Mouse (Mus musculus) B cell, adult 2 months (primary cell): ENCODE measurements at regions not wholly inside any gene's neighbourhood (a gene's known extent, or its start where the extent isn't known, plus 50 kb on each side); places are given as distances from the start of the nearest gene placed in this dataset.
A peak's percentile ranks its signal among the peaks of the same experiment; 100 is the strongest.

Source experiments
- DNase-seq, 2 experiments: peaks; one replicate each; pipeline ENCODE4 v3.0.0; 2022

DNA sequence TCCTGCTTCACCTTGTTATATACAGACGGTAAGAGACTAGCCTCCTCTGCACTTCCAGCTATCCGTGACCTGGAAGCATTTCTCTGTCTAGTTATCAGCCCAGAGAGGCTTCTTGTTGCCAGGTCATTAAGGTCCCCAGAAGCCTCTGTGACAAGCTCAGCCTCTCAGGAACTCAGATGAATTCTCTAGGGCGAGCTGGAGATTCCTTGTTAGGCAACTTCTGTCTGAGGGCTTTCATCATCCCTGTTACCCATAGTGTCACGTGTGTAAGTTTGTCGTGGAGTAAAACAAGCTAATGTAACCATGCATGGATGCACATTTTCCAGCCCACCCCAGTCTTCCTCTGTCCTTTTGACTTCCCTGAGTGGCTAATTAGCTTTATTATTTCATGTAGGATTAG lies 126.3 kb upstream of the Ednra start:
- no peak for DNase-seq

DNA sequence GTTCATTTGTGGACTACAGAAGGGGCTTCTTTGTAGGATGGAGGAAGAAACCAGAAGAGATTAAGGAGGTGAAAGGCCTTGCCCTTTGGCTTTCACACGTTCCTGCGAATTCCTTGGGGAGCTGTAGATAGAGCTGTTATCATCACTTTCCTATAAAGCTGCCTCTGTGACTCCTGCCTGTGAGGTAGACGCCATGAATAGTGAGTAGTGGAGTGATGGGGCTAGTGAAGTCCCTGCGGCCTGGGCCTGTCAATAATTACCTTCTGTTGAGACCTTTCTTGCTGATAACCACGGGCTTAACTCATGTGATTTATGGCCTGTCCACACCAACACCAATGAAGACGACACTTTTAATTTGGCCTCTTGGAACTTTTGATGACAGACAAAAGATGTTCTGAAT lies 146.0 kb upstream of the Ednra start:
- no peak for DNase-seq

DNA sequence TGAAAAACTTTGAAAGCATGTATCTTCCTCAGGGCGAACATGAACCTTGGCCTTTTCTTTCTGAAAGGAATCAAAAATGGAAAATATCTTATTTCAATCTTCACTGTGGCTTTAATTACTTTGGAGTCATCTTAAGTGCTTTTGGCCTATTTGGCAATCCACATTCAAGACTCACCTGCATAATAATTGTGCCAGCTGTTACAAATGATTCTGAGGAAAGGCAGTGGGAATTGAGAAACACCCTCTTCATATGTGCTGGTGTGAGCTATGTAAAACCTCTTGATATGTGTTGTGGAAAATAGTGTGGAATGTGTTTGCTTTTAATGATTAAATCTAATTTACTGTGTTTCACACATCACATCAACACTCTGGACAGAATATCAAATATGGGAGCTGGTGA lies 148.5 kb upstream of the Ednra start:
- DNase-seq, result no peak

DNA sequence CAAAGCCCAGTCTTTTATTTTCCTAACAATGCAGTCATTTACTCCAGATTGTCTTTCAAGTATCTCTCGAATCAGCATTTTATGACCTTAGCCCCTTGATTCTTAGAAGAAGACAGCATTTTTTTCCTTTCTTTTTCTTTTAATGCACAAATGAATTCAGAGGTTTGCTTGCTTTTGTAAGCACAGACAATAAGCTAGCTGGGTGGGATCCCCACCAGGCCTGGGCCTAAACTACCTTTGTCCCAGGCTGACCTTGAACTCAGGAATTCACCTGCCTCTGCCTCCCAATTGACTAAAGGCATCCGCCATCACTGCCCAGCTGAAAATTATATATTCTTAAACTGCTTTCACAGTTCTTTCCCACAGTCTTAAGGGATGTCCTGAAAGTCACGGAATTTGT lies 195.5 kb upstream of the Ednra start:
- DNase-seq, result no peak

DNA sequence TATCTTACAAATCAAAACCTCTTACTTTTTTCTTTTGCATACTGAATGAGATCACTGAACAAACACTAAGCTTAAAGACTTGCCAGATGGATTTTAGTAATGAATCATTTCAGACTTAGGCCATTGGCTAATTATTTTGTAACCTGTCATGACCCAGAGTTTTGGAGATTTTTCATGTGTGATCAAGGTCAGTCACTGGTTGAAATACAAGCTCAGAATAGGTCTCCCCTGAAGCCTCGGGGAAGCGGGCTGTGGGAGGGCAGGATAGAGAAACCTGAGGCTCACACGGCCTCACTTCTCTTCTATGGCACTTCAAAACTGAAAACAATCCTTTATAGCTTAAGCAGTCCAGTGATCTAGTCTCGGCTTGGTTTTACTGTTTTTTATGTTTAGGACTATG lies 197.6 kb upstream of the Ednra start:
- DNase-seq, result no peak

DNA sequence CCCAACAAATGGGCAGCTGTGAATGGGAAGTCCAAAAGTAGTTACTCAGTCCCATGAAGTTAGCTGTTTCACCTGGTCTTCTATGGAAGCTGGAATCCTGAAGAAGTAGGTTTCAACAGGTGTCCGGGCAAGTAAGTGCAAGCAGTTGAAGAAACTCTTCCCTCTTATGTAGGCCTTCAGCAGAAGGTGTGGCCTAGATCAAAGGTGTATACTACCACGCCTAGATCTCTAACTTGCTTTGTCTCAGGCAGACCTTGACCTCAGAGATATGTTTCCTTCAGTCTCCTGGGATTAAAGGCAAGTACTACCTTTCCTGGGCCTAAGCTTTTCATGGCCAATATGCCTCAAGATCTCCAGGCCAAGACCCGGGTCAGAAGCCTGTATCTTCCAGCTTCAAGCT lies 223.4 kb upstream of the Ednra start:
- no peak for DNase-seq

DNA sequence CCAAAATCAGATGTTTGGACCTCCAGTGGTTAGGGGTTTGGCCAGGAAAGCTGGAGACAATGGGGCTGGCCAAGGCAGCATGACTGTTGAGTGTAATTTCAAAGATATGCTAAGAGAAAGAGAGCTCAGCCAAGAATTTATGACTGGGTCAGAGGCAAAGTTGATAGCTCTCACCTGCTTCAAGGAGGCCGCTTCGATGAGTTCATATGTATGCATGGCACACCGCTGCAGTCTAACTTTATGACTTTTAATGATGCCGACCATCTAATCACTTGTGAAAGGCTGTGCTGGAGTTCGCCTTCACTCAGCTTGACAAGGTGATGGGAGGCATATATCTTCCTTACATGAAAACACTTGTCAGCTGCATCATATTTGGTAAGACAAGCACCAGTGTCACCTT lies 225.4 kb upstream of the Ednra start:
- DNase-seq, result no peak

DNA sequence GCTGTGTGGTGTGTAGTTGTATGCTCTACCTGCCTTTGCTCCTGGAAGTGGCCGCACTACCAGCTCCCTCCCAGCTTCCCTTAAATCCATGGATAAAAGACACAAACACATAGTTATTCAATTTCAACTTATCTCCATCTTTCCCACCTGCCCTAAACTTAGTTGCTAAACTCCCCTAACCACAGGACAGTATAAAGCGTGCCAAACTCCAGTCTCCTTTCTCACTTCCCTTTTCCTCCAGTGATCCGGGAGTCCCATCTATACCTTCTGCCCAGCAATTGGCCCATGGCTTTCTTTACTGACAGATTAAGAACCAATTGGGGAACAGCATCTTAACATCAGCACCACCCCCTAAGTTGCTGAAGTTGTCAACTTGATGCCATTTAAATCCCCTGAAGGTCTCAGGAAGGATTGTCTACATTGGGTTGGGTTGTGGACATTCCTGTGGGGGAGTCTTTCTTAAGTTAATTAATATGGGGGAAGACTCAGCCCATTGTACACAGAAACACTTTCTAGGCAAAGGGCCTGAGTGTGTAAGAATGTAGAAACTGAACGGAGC lies 234.6 kb upstream of the Ednra start:
- DNase-seq, result no peak

DNA sequence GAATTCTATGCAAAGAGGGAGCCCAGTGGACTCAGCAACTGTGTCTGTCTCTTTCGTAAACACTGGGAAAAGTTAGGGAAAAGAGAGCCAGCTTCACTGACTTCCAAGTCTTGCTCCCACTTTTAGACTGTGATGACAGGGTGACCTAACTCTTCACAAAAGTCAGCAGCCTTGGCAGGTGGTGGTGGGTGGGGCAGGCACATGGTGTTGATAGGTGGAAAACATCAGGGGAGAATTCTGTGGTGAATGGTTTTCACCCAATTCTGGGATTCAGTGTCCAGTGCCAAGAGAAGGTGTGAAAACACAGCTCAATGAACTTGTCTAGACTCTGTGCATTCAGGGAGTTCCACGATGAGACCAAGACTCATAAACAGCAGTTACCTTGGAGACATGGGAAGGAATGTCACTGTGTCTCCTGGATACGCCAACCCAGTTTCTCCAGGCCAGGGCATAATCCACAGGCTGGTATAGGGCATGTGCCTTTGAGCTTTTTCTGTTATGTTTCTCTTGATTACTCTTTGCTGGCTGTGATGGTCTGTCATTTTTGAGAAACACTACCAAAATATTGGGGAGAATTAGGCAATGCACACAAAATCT lies 238.9 kb upstream of the Ednra start:
- no peak for DNase-seq

DNA sequence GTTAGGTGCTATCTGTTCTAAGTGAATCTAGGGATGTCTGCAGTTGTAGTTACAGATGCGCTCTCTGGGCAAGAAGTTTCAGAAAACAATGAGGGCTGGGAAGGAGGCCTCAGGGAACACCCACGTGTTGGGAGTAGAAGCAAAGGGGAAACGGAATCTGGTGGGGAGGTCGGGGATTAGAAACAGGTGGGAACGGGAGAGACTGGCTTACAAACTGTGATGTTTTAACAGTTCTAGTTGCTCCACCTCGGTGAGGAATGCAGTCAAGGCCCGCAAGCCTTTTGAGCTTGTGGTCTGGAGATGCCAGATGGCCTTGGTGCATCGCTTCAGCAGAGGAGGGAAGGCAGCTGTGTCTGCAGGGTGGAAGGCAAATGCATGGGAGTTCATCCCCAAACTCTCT lies 242.7 kb upstream of the Ttc29 start:
- no peak for DNase-seq

DNA sequence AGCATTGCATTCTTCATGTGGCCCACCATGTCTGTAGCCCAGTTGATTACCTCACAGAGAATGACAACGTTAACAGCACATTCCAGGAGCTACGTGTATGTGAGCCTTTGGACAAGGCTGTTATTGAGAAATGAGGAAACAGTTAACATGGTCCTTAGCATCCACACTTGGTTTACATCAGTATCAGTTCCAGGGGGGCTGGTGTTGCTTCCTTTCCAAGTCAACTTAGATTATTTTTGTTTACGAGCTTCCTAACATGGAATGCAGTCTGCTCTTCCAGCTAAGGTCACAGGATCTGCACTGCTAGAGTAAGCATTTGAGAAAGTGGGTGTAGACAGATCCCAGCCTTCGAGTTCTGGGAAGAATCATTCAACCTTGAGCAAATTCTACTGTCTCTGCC lies 239.4 kb upstream of the Ttc29 start:
- no peak for DNase-seq

DNA sequence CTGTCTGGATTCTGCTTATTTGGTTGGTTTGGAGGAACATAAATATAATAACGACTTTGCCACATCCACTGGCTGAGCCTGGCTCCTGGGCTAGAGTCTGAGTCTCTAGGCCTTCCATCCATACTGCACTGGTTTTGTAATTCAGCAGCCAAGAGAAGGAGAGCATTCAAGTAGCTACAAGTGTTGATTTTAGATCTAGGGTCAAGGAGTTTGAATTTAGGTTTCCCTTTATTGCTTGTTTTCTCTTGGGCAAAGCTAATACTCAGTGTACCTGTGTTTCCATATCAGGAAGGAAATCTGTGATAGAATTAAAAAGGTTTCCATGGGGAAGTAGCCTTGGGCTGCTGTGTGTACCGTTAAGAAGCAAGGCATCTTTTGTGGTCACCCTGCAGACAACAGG lies 234.0 kb upstream of the Ttc29 start:
- no peak for DNase-seq

DNA sequence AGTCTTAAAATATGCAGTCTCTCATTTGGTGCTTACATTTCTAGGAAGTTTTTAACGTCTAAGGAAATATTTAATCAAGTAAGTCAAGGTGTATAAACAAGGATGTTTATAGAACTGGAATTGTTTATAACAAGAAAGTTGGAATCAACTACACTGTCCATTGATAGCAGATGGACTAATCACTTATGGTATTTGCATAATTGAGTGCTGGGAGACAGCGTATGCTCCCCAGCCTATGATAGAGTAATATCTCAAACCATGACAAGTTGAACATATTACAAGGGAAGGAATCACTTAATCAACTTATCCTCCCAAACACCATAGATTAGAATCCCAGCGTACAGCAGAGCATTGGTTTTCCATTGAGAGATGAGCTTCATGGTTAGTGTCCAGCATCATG lies 232.4 kb upstream of the Ttc29 start:
- DNase-seq, result no peak

DNA sequence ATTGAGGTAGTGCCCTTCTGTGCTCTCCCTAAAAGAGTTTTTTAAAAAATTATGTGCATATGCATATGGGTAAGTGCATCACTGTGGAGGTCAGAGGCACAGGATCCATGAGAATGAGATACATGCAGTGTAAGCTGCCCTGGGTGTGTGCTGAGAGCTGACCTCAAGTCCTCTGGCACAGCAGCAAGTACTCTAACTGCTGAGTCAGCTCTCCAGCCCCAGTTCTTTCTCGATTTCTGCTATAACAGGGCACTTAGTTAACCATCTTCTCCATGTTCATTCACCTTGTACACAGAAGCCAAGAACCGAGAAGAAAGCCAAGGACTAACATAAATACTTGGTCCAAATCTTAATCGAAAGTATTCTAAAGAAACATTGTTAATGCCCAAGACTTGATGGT lies 231.1 kb upstream of the Ttc29 start:
- DNase-seq, result no peak

DNA sequence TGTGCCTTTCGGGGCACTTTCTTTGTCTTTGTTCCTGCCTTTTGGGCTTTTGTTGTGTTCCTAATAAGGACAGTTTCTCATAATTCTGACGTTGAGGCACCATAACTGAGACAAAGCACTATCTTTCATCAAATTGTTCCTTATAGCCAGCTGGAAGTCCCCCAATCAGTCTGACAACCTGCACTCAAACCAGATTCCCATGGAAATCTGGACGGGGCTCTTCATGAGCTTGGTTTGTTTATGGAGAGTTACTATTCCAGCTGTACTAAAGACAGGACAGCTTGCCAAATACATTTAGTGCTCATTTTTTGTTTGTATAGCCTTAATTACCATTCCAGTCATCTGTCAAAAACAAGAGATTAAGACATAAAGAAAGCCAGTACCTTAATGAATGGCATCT lies 229.6 kb upstream of the Ttc29 start:
- no peak for DNase-seq

DNA sequence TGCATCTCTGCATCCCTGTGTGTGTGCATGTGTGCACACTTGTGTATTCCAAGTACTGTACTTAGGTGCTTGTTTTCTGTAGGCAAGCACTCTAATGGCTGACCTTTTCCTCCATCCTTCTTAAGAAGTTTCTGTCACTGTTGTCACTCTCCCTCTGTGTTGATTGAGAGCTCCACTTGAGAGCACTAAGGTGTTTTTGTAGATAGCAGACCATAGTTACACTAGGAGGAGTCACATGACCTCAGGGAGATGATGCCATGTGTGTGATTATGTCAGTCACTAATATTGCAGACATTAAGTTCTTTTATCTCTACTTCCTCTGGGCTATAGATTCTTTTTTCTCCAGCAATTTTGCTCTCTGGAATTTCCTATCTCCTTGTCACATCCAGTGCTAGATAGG lies 225.9 kb upstream of the Ttc29 start:
- DNase-seq, result no peak

DNA sequence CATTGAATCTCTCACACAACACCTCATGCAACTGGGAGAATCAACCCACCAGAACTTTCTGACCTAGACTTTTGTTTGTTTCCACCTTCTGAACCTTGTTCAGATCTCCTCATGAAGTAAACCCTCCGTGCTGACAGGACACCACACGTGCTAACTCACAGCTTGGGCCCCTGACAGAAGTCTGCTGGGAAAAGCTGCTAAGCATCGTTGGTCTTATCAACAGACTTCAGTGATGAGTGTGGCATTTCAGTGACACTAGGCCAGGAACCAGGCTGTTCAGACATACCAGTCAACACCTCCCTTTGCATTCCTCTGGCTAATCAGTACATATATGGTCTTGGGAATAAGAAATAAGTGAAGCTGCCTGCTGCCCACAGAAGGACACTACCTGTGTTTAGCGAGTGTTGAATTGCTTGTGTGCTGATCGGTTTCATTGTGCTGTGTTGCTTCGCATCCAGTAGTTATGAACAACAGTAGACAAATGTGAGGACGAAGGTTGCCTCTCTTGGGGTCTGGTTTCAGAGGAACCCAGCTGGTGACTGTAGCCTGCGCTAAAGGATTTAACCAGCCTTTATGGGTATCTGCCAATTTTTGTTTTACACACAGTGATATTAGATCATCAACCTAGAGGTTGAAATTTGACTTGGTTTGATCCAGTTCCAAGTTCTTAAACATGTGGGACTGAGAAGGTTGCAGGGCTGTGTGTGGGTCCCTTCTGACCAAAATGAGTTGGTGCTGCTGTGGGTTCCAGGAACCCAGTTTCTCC lies 224.6 kb upstream of the Ttc29 start:
- DNase-seq, result no peak

DNA sequence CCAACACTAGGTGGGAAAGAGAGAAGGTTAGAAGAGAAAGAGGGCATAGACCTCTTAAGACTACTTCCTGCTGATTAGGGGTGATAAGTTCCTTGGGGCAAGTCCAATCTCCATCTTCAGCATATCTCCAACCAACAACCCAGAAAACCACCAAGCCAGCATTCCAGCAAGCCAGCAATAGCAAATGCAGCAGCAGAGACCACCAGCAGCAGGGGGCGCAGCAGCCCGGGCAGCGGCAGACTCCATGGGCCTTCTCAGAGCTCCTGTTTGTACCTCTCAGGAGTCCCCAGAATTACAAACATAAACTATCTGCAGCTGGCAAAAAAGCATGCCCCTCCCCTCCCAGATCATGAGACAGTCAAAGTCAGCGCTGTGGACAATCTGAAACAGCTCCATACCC lies 222.0 kb upstream of the Ttc29 start:
- no peak for DNase-seq

DNA sequence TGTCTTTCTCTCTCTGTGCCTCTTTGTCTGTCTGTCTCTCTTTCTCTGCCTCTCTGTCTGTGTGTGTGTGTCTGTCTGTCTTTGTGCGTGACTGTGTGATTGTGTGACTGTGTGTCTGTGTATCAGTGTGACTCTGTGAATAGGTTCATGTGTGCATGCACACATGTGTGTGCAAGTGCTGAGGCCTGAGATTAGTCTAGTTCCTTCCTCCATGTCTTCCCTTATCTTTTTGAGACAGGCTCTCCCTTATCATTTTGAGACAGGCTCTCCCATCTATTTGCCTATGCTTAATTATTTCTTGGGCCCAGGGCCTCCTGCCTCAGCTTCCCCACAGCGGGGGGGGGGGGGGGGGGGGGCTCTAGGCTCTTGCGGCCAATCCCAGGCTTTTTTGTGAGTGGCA lies 212.8 kb upstream of the Ttc29 start:
- no peak for DNase-seq

DNA sequence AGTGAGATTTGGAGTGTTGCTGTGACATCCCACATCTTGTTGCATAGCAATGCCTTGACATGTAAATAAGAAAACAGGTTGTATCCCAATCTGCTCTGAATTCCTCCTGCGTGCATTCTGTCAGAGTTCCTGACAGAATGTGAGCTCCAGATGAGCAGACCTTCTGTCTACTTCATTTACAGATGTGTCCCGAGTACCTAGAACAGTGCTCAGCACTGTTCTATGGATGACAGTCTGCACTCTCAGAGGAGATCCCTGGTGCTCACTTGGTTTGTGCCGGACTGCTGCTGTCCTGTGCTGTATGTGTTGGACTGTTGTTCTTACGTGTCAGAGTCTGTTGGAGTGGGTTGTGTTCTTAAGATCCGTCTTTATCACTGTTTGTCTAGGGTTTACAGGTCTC lies 211.4 kb upstream of the Ttc29 start:
- DNase-seq, result no peak

DNA sequence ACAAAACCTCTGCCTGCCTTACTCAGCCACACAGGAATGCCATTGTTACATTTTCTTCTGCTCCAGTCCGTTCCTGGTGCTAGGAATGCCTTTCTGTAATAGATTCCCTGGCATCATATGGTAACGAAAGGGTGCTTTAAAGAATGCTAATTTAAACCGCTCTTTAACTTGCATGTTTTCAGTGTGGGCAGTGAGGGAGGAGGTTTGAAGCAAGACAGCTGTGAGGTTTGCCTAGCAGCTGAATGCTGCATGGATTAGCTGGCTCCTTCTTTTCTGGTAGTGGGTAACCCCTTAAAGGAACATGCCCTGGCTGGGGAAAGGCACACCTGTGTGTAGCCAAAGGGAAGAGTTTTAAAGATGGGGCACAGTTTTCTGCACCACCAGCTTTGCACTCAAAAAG lies 211.0 kb upstream of the Ttc29 start:
- DNase-seq, result no peak

DNA sequence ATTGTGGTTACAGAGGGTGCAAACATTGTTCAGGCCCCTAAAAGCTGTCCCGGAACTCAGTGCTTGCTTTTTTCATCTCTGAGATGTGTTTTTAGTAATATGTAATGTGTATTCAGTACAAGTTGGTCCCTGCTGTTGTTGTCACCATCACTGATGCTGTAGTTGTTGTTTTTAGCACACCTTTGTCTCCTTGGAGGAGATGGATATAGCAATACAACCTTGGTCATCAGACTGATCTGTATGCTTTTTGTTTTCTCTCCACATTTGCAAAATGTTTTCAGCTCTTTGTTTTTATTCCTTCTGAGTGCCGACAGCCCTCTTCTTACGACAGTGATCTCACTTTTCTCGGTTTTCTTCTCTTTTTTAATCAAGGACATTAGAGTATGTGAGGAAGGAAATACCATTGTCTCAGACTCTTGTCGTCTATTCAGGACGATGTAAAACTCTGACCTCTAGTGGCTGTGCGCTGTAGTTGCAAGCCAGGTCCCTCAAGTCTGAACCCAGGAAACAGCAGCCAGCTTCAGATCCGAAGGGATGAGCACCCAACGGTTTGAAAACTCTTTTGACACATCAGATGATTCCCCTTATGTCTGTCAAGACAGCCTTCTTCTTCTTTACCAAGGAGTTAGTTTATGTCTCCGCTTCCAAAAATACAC lies 209.1 kb upstream of the Ttc29 start:
- peak; percentile 49 to 54 for DNase-seq

DNA sequence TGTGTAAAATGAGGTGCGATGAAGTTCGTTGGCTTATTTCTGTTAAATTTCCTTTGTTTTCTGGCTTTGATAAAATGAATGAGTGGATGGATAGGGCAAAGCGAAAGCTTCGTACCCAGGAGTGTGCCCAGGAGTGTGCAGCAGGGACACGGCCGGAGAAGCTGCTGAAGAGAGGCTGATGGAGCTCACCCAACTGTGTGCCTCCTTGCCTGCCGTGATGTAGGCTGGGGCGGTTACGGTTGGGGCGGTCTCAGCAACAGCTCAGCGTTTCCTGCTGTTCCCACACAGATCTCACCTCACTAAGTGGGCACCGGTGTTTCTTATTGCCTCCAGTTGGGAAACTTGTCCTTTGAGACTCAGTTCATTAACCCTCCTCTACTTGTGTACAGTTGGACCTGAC lies 208.2 kb upstream of the Ttc29 start:
- no peak for DNase-seq

DNA sequence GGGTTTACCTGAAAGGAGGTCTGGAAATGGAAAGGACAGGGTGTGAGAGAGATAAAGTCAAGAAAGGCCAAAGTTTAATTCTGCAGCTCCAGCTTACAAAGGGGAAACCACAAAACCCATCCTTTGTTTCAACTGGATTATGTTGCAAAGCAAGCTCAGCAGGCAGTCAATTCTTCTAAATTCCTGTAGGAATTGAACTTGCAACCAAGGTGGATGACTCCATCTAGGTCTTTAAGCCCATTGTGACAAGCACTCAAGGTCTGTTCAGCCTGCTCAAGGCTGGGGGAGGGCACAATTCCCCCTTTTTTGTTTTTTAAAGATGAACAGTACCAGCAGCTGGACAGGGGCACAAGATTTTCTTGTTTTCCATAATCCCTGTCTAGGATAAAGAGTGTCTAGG lies 200.0 kb upstream of the Ttc29 start:
- no peak for DNase-seq
